Mouse (Mus musculus) lung, adult 2 months (tissue): ENCODE measurements at regions not wholly inside any gene's neighbourhood (a gene's known extent, or its start where the extent isn't known, plus 50 kb on each side); places are given as distances from the start of the nearest gene placed in this dataset.

Experiments
- DNase-seq: peaks from one replicate; pipeline ENCODE4 v3.0.0; 2022
- H3K4me1 ChIP-seq: fragments of 200-500 bp; 2 replicates; pipeline ENCODE4 v1.6.1; 2011; ENCODE audit warnings: low read length; ENCODE audit not compliant: control insufficient read depth, insufficient read depth
- H3K4me3 ChIP-seq: fragments of 200-500 bp; replicated peaks from 2 replicates; pipeline ENCODE3; 2011; ENCODE audit warnings: low read depth, mild to moderate bottlenecking, control low read depth, low read length; ENCODE audit errors: extremely low read depth
- CTCF ChIP-seq: fragments of 200-500 bp; IDR thresholded peaks from 2 replicates; pipeline ENCODE4 v1.5.1; 2011; ENCODE audit warnings: mild to moderate bottlenecking, low read length, control low read depth; ENCODE audit not compliant: insufficient read depth
- POLR2A ChIP-seq: fragments of 200-500 bp; IDR thresholded peaks from 2 replicates; pipeline ENCODE4 v1.6.1; 2011; ENCODE audit warnings: low read depth, mild to moderate bottlenecking, control low read depth, low read length, borderline replicate concordance; ENCODE audit errors: extremely low read depth
- WGBS: fragments of 180-500 bp; shearing (Covaris S2); methylation state at CpG from one replicate; pipeline ENCODE4 v1.1.7; 2018; 5-methylcytosine and 5-hydroxymethylcytosine counted together

GRCm38 (mm10) chr11:111155023-111155422, 89.1 kb downstream of the Kcnj2 start:
- DNase-seq: no peak
- no peak overlapping the region for H3K4me3 ChIP-seq
- no peaks in the 10 kb centered on the region for H3K4me1 ChIP-seq
- 83% methylated on average over 7 of the region's 7 CpGs for WGBS
- no peak for TF ChIP-seq POLR2A
- TF ChIP-seq CTCF: no peak

DNA sequence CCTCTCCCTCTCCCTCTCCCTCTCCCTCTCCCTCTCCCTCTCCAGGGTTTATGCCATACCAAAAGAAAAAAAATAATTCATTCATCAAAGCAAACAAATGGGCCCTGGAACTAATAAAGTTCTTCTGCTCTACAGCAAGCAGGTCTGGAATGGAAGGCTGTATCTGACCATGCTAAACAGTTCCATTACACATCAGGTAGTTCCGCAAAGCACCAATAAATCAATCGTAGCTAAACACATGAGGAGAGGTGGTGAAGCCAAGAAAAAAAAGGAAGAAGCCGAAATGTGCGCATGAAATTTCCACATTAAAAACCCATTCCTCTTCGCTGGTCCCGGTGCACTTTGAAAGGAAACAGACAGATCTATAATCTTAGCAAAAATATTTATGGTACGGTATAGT, 89.8 kb downstream of the Kcnj2 start:
- 66% methylated on average over 7 of the region's 7 CpGs for WGBS
- TF ChIP-seq CTCF (no peak), POLR2A (no peak)
- Histone ChIP-seq H3K4me1 (no peaks in the 10 kb centered on the region), H3K4me3 (no peak overlapping the region)
- DNase-seq: no peak

GRCm38 (mm10) chr11:111159299-111159698, 93.3 kb downstream of the Kcnj2 start:
- 83% methylated on average over 2 of the region's 2 CpGs for WGBS
- TF ChIP-seq POLR2A (no peak), CTCF (no peak)

GRCm38 (mm10) chr11:111164907-111165306, 98.9 kb downstream of the Kcnj2 start:
- Histone ChIP-seq H3K4me3 (no peak overlapping the region), H3K4me1 (no peaks in the 10 kb centered on the region)
- no peak for DNase-seq
- TF ChIP-seq CTCF (no peak), POLR2A (no peak)

More at GRCm38 (mm10) chr11:111159299-111159698, 93.3 kb downstream of the Kcnj2 start:
- H3K4me3 ChIP-seq: no peak overlapping the region
- no peak for DNase-seq
- H3K4me1 ChIP-seq: no peaks in the 10 kb centered on the region

DNA sequence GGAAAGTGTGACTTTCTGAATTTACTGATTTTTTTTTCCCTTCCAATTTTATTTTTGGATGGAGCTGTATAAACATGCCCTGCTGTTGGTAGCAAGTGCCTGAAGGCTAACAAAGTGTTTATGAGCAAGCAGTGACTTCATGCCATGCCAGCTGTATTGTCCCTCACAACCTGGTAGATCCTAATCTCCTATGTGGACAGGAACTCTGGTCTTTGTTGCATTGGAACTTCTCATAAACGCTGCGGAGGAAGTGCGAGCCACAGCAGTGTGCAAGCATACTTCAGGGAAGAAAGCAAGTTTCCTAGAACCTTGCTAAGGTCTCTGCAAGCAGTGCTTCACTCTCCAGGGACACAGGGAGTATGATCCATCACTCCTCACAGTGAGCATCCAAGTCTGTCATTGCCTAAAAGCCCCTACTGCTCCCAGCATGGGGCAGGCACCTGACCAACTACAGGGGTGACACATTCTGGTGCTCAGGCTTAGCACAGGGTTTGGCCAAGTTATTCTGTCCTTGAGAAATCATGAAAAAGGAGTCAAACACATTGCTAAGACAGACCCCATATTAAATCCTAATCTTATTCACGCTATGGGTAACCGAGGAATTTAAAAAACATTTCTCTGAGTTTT, 104.3 kb downstream of the Kcnj2 start:
- Histone ChIP-seq H3K4me3 (no peak overlapping the region), H3K4me1 (no peaks in the 10 kb centered on the region)
- no peak for DNase-seq
- 74% methylated on average over 5 of the region's 5 CpGs for WGBS
- TF ChIP-seq CTCF: no peak
- TF ChIP-seq POLR2A: no peak

DNA sequence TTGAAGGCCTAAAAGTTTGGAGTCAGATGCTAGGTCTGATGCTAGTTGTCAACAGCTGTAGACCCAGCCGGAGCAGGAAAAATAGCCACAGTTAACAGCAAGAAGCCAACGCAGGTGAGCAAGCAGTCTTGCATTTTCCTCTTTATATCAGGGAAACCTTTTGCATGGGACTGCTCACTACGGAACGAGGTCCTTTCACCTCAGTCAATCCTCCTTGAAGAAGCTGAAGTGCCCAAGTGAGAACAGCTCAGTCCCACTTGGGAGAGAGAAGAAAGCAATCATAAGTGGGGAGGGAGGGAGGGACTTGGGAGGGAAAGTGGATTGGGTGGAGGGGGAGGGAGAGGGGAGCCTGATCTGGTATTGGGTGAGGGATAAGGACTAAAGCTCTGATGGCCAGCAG, 107.6 kb downstream of the Kcnj2 start:
- Histone ChIP-seq H3K4me1 (no peaks in the 10 kb centered on the region), H3K4me3 (no peak overlapping the region)
- TF ChIP-seq POLR2A: no peak
- no peak for TF ChIP-seq CTCF
- DNase-seq: no peak
- 77% methylated on average over 4 of the region's 4 CpGs for WGBS

DNA sequence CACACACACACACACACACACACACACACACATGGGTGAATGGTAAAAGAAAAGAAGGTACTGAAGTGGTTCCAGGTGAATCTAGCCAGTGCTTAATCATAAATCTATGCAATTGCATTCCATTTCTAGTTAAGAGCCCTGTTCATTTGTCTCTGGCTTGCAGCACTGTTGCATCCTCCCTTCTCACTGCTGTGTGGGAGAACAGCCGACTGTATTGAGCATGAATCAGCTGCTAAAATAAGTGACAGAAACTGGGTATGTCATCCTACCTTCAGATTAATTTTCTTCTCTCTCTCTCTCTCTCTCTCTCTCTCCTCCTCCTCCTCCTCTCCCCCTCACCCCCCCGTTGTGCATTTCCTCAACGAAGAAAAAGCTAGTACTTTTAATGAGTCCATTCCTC, 109.6 kb downstream of the Kcnj2 start:
- TF ChIP-seq CTCF (no peak), POLR2A (no peak)
- WGBS: 58% methylated on average over 3 of the region's 3 CpGs
- Histone ChIP-seq H3K4me1 (no peaks in the 10 kb centered on the region), H3K4me3 (no peak overlapping the region)
- no peak for DNase-seq

- 85% methylated on average over 4 of the region's 4 CpGs for WGBS
- DNase-seq: no peak
- no peak overlapping the region for H3K4me3 ChIP-seq
- no peaks in the 10 kb centered on the region for H3K4me1 ChIP-seq
- TF ChIP-seq CTCF: no peak
- TF ChIP-seq POLR2A: no peak
These were observed 111.6 kb downstream of the Kcnj2 start for GRCm38 (mm10) chr11:111177516-111177915.

GRCm38 (mm10) chr11:111197422-111197821, 131.5 kb downstream of the Kcnj2 start:
- H3K4me3 ChIP-seq: no peak overlapping the region
- no peak for DNase-seq
- WGBS: 68% methylated on average over 4 of the region's 4 CpGs
- no peak for TF ChIP-seq CTCF
- TF ChIP-seq POLR2A: no peak
- H3K4me1 ChIP-seq: no peaks in the 10 kb centered on the region

DNA sequence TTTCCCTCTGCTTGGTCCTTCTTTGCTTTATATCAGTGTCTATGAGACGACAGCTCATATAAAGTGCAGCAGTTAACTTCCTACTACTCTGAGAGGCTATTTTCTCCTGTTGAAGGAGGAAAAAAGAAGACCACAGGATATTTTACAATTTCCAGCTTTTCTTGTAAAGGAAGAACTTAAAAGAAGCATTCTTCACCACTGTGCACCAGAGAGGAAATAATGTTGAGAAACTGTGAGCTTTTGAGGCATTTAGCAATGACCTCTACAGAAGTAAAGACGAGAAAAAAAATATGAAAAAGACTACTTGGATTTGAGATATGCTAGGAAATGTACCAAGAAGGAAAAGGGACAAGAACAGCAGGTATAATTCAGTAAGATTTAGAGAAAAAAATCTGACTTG, 134.5 kb downstream of the Kcnj2 start:
- TF ChIP-seq CTCF (no peak), POLR2A (no peak)
- 55% methylated on average over 2 of the region's 2 CpGs for WGBS

More for the DNA sequence above, 134.5 kb downstream of the Kcnj2 start:
- no peak for DNase-seq
- Histone ChIP-seq H3K4me3 (no peak overlapping the region), H3K4me1 (no peaks in the 10 kb centered on the region)
